Mouse (Mus musculus): ENCODE measurements around the gene Hspg2.
"Not testable (repeated sequence)": the region's sequence is repeated elsewhere in the genome, so short reads cannot be mapped to it uniquely, and the experiment has no call there.

The Hspg2 gene

GRCm38 (mm10) chr4:137578181-137578845 lies 109.7 kb downstream of the Hspg2 start:
- DNase-seq (ENCODE audit: low read depth): no peak

GRCm38 (mm10) chr4:137579789-137580188 lies 111.2 kb downstream of the Hspg2 start:
- DNase-seq (ENCODE audit: low read depth): no peak

DNA sequence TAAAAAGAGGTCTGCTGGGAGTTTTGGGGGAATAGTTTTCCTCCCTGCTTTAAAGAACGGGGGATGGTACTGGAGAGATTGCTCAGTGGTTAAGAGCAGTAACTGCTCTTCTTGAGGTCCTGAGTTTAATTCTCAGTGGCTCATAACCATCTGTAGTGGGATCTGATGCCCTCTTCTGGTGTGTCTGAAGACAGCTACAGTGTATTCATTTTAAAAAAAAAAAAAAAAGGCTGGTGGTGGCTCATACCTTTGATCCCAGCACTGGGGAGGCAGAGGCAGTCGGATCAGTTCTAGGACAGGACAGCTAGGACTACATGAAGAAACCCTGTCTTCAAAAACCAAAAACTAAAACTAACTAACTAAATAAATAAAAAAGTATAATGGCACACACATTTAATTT lies 111.7 kb downstream of the Hspg2 start:
- no peak for DNase-seq (ENCODE audit: low read depth)

DNA sequence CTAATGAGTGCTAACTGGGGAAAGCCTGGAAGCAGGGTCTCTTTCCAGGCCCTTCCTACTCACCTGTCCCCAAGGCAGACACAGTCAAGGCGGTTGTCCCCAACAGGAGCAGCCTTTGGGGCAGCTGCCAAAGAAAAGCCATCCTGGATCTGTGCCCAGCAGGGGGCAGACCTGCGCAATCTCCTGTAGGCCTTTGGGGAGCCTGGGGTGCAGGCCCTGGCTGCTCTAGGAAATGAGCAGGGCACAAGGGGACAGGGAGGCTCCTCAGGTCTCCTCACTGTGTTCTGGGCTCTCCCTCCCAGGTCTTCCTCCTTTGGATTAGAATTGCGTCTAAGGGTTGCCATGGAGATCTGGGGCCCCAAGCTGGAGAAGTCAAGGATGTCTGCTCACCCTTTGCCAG lies 113.2 kb downstream of the Hspg2 start:
- DNase-seq (ENCODE audit: low read depth): no peak

DNA sequence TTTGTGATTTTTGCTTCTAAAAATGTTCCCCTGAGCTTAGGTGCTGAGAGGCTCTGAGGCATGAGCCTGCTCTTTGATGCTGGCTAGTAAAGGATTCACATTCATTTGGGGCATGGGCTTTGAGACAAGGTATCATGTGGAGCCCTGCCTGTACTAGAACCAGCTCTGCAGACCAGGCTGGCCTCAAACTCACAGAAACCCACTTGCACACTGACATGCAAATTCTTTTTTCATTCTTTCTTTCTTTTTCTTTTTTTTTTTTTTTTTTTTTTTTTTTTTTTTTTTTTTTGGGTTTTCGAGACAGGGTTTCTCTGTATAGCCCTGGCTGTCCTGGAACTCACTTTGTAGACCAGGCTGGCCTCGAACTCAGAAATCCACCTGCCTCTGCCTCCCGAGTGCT lies 120.5 kb downstream of the Hspg2 start:
- not testable (repeated sequence) for DNase-seq (ENCODE audit: low read depth)

DNA sequence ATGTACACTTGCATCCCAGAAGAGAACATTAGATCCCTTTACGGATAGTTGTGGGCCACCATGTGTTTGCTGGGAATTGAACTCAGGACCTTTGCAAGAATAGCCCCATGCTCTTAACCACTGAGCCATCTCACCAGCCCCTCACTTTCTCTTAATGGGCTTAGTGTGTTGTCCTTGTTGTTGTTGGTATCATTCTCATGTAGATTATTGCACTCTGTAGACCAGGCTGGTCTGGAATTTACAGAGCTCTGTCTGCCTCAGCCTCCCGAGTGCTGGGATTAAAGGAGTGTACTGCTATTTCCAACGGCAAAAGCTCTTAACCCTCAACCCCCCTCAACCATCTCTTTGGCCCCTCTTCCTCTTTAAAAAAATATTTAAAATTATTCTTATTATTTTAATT lies 121.0 kb downstream of the Hspg2 start:
- DNase-seq (ENCODE audit: low read depth): no peak

DNA sequence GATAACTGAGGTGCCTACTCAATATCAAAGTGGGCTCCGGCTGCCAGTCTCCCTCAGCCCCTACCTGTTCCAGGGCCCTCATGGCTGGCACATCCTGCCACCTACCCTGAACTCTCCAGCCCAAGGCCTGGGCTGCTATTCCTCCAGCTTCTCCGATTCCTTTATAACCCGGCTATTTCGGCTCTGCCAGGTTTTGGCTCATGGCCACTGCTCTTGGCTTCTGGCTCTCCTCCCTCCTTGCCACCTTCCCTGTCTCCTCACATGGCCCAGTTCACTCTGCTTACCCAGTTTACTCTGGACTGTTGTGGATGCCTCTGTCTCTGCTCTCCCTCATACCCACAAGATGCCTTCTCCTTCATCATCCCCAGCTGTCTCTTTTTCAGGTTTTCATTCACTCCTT lies 122.4 kb downstream of the Hspg2 start:
- DNase-seq (ENCODE audit: low read depth): no peak

DNA sequence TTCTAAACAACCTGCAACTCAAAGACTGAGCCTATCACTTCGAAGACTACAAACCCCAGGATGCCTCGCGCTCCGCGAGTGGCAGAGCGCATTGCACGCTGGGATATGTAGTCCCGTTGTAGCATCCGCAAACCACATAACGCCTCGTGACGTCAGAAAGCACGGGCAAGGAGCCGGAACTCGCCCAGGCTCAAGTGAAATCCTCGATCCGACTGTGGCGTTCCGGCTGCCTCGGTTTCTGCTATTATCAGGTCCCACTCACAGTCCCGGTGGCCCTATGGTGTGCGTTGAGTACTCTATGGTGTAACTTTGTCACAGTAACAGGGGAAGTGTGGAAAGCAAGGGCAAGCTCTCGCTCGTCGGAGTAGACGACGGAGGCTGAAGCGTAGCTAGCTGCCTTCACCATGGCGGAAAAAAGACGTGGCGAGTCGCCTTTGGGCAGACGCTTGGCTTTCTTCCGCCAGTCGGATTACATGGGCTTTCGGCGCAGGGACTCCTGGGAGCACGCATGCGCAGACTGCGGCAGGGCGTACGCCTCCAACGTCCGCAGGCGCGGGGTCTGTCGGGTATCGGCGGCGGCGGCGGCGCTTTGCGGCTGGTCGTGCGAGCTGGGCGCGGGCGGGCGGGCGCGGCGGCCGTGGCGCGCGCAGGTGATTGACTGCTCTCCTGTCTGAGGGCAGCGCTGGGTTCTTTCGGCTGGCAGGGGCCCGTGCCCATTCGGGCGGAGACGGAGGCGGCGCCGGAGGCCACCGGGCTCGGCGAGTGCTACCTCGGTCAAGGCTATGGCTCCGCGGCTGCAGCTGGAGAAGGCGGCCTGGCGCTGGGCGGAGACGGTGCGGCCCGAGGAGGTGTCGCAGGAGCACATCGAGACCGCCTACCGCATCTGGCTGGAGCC lies 125.3 kb downstream of the Hspg2 start, which contains the start of gene Usp48:
TSS of gene Usp48 (plus strand) at position 155 of the 895 bp plus-strand sequence.
- peak; percentile 96 for DNase-seq (ENCODE audit: low read depth)

GRCm38 (mm10) chr4:137594496-137595270 lies 126.1 kb downstream of the Hspg2 start:
- DNase-seq (ENCODE audit: low read depth): no peak

- DNase-seq (ENCODE audit: low read depth): no peak
These were observed 128.6 kb downstream of the Hspg2 start for GRCm38 (mm10) chr4:137597098-137597630.

- DNase-seq (ENCODE audit: low read depth): no peak
These were observed 130.0 kb downstream of the Hspg2 start for GRCm38 (mm10) chr4:137598577-137598976.

GRCm38 (mm10) chr4:137603449-137604171 lies 135.0 kb downstream of the Hspg2 start:
- no peak for DNase-seq (ENCODE audit: low read depth)

- DNase-seq (ENCODE audit: low read depth): no peak
These were observed 138.5 kb downstream of the Hspg2 start for GRCm38 (mm10) chr4:137607023-137607422.

DNA sequence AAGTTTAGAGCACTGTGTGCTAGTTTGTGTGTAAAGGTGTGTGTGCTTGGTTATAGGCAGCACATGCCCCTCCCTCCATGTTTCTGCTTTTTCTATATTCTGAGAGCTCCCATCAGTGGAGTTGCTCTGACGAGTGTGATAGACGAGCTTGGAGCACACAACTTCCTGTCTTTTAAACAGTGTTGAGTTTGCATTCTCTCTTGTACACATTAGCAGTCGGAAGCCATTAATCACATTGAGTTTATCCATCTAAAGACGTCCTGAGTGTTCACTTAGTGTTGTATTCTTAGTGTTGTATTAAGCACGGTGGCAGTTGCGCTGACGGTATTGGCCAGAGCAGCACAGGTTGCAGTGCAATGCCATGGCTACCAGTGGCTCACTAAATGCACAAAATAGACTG lies 140.7 kb downstream of the Hspg2 start:
- DNase-seq (ENCODE audit: low read depth): no peak

DNA sequence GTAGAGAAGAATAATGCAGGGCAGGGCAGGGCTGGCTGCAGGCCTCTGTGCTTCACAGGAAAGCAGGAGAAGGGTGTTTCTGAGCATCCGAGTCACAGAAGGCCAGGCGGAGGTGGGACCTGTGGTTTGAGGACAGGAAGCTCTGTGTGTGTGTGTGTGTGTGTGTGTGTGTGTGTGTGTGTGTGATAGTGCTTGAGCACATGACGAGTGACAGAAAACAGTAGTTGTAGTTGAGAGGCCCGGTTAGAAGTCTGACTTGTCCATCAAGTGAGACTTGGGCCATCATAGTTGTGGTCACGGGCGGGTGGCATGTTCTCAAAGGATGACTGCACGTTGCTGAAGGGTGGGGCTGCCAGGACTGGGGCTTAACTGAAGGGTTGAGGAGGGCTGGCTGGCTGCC lies 141.1 kb downstream of the Hspg2 start:
- peak; percentile 51 for DNase-seq (ENCODE audit: low read depth)

DNA sequence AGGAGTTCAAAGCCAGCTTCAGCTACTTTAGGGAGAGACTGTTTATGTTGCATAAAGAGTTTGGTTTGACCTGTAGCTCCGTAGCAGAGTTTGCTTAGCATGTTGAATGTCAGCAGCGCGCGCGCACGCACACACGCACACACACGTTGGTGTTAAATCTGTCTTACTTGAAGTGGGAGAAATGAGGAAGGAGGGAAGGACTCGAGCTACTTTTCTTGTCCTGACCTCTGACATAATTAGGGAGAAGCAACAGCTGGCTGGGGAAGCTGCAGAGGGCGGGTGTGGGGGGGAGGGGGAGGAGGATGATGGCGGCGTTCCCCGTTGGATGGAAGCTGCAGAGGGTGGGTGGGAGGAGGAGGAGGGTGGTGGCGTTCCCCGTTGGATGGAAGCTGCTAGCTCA lies 141.7 kb downstream of the Hspg2 start:
- DNase-seq (ENCODE audit: low read depth): no peak

Measured in c-Kit-positive CD71-negative TER-119-negative erythroid progenitor cells, embryonic 14.5 days (primary cell).